11 mouse cellular contexts compared by ENCODE assay signal in genomic region chr6:55299917-55300316, GRCm38 (mm10). TPM values are rescaled to one million over a fixed set of nuclear protein-coding genes. Genes with fewer than 3 reads are reported as not detected.
"Had no signal": no experiment of that assay in that cellular context is flagged by ENCODE, and none has a peak within 500 bp of the region (broad histone marks: within the 10 kb centered on the region; RNA-seq: fewer than 3 reads in every experiment).

No protein-coding gene starts in this region.

- H3K27ac ChIP-seq: hindbrain, embryonic 14.5 days; intestine, embryonic 15.5 days; layer of hippocampus, adult 2 months; limb, embryonic 12.5 days; midbrain, embryonic 15.5 days; neural tube, embryonic 12.5 days had no signal

- H3K27me3 ChIP-seq: intestine, embryonic 15.5 days; limb, embryonic 12.5 days; midbrain, embryonic 15.5 days; neural tube, embryonic 12.5 days had no signal

- H3K9me3 ChIP-seq: intestine, embryonic 15.5 days; limb, embryonic 12.5 days; midbrain, embryonic 15.5 days; neural tube, embryonic 12.5 days had no signal

- H3K9ac ChIP-seq: hindbrain, embryonic 14.5 days; intestine, embryonic 15.5 days; limb, embryonic 12.5 days; midbrain, embryonic 15.5 days; neural tube, embryonic 12.5 days had no signal

- ATAC-seq: midbrain, embryonic 15.5 days had no signal

- H3K4me1 ChIP-seq: intestine, embryonic 15.5 days; midbrain, embryonic 15.5 days had no signal

- H3K36me3 ChIP-seq: intestine, embryonic 15.5 days; midbrain, embryonic 15.5 days had no signal

- H3K4me3 ChIP-seq: intestine, embryonic 15.5 days; layer of hippocampus, adult 2 months; limb, embryonic 12.5 days; midbrain, embryonic 15.5 days; neural tube, embryonic 12.5 days had no signal

- H3K4me2 ChIP-seq: hindbrain, embryonic 14.5 days; intestine, embryonic 15.5 days; limb, embryonic 12.5 days; midbrain, embryonic 11.5 days; midbrain, embryonic 15.5 days; neural tube, embryonic 12.5 days had no signal

- DNase-seq: lung, adult 2 months; thymus, adult 2 months; thymus, postnatal 25 days had no signal

RNA-seq across cellular contexts. Expression of gene Aqp1, which starts 36.3 kb away (rescaled TPM):
- total RNA-seq: monocyte, adult 5-6 weeks had no signal
